Mouse (Mus musculus) embryo, embryonic 10.5 days (tissue): ENCODE measurements around the gene Map2k6.
"Not testable (repeated sequence)": the region's sequence is repeated elsewhere in the genome, so short reads cannot be mapped to it uniquely, and the experiment has no call there.

Source experiments
- DNase-seq: peaks from one replicate; pipeline ENCODE4 v3.0.0-alpha.2; 2015; ENCODE audit warnings: low spot score

Gene Map2k6

DNA sequence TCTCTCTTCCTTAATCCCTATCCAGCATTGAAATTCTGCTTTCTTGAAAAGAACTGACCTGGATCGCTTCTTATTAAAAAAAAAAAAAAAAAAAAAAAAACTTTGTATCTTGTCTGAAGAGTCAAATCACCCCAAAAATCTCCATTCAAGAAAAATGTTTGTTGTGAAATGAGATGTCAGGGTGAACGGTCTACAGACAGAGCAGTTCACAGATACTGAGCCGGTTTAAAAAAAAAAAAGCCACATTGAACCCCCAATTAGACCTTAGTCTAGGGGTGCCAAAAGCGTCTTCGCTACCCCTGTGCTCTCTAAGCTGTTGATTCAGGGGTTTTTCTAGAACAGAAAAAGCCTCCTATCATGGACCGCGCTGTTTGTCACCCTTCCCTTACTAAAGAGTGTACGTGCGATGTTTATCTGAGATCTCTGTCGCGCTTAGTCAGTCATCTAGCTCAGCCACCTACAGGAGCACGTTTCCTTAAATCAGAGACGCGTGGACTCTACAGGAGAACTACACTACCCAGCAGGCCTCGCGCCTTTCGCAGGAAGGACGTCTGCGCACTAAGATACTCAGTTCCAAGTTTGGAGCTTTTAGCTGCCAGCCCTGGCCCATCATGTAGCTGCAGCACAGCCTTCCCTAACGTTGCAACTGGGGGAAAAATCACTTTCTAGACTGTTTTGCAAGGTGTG, at the start of gene Map2k6:
Map2k6 (plus strand) TSS at position 570 of the 687 bp plus-strand sequence.
- peak; percentile 94 for DNase-seq

DNA sequence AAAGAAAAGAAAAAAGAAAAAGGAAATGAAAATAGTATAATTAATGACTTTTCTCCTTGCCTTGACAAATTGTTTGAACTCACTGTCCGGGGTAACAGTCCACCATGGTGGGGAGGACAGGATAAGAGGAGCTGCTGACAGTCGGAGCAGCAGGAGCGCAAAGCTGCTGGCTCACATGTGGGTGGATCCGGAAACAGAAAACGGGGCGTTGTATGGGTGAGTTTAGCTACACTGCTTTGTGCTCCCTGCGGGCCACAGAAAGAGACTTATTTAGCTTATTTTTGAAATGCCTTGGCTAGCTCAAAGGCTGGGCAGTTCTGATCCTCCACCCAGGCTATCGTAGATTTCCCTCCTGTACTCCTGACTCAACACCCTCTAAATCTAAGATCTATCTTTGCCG, 44.7 kb upstream of the Map2k6 start:
- DNase-seq, result no peak

DNA sequence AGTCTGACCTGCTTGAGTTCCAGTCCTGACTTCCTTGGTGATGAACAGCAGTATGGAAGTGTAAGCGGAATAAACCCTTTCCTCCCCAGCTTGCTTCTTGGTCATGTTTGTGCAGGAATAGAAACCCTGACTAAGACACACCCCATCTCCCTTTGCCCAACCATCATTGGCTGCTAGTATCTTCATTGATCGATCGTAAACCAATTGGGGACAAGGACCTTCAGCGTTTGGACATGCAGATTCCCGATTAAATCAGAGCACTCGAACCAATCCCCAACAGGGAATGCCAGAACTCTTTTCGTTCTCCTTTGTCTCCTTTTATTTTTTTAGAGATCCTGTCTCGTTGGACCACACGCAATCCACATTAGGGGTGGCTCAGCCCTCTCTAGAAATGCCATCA, 43.8 kb upstream of the Map2k6 start:
- not testable (repeated sequence) for DNase-seq

DNA sequence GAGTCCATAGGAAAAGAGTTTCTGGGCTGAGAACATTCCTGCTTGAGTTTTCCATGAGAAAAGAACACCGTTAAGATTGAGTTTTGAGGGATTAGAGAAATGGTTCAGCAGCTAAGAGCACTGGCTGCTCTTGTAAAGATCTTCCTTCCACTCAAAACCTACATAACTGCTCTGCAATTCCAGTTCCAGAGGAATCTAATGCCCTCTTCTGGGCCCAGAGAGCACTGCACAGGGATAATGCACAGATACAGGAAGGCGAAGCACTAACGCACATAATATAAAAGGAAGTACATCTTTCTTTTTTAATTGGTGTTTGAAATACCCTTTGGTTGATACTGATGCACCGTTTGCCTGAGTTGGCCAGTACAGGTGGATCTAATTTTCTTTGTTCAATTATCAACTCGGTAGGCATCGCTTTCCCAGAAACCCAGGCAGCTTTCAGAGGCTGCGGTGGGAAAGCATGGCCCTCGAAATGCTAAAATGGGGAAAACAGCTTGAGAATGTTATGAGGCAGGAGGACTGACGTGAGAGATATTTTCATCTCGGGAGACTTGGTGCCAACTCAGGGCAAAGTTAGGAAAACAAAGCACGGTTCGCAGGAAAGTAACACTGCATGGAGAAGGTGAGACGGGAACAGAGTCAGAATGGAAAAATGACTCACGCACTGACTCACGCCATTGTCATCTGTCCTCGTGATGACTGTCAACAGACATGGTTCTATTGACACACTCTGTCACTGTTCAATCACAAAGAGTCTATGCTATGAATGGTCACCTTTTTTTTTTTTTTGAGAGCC, 41.0 kb upstream of the Map2k6 start:
- DNase-seq, result peak; percentile 61

DNA sequence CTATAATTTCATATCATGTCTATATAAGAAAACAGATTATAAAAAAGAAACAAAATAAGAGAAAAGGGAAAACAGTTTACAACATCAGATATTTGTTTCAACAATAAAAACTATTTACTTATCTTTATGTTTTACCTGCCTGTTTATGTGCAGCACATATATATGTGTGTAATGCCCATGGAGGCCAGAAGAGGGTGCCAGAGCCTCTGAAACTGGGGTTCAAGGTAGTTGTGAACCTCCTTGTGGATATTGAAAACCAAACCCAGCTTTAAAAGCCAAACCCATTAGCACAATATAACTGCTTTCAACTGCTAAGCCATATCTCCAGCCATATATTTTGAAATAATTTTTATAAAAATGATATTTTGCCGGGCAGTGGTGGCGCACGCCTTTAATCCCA, 33.9 kb upstream of the Map2k6 start:
- DNase-seq, result peak; percentile 79

DNA sequence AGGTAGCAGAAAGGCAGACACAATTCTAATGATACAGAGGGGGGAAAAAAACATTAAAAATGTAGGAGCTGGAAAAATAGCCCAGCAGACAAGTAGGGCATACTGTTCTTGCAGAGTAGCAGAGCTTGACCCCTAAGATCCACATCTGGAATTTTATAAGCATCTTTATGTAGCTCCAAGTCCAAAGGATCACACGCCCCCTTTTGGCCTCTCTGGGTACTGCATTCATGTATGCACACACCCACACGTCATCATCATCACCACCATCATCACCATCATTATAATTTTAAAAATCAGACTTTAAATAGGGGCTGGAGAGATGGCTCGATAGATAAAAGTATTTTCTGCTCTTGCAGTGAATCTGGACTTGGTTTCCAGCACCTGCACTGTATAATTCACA, 32.0 kb upstream of the Map2k6 start:
- DNase-seq, result no peak

DNA sequence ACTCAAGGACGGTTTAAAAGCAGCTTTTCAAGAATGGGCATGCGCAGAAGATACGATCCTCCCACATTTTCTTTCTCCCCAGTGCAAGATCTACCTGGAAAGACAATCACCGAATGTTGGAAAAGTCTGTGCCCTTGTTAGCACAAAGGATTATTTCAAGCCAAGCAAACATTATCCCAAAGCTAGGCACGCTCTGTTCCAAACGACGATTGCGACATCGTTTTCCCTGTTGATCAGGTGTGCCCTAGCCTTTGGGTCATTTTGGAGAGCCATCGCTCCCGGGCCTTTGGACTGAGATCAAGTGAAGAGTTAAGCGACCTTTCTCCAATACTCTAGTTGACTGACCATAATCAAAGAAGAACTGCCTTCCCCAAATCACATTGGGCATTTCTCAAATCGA, 31.3 kb upstream of the Map2k6 start:
- no peak for DNase-seq

DNA sequence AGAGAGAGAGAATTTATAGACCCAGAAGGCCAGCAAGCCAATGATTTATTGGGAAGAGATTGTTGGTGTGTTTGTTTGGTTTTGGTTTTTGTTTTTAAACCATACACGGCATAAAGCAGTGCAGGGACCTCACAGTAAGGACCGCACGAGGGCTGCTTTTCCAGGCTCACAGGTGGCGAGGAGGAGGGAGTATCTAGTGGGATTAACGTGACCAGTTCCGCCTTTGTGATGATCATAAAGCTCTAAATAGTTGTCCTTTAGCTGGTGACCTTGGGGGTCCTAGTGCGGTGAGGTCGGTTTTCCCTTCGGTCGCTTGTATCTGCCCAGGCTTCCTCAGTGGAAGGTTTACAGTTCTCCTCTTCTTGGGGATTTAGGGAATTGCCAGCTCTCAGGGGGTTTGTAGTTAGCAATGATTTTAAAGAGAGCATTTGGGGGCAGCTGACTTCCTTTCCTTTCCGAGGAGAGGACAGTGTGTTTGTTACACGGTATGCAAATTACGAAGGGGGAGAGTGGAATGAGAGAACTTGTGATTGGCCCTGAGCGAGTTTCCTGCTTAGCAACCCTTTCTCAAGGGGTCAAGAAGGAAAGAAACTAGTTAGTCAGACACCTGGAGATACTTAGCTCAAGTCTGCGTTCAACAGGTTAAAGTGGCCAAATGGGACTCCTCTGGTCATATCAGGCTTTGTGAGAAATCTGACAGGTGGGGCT, 29.5 kb upstream of the Map2k6 start:
- peak; percentile 40 for DNase-seq

DNA sequence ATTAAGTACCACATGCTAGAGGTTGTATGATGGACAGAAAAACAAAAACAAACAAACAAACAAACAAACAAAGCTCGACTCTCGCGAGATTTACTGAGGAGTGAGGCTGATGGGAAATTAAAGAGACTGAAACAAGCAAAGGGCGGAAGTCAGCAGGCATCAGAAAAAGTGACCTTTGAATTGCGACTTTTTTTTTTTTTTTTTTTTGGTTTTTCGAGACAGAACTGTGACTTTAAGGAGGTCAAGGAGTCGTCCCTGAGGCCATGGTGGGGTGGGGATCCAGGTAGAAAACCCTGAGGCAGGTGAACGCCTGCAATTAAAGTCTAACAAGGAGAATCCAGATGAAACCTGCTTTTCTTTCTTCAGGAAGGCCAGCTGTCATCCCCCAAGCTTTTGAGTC, 27.1 kb upstream of the Map2k6 start:
- DNase-seq, result no peak

DNA sequence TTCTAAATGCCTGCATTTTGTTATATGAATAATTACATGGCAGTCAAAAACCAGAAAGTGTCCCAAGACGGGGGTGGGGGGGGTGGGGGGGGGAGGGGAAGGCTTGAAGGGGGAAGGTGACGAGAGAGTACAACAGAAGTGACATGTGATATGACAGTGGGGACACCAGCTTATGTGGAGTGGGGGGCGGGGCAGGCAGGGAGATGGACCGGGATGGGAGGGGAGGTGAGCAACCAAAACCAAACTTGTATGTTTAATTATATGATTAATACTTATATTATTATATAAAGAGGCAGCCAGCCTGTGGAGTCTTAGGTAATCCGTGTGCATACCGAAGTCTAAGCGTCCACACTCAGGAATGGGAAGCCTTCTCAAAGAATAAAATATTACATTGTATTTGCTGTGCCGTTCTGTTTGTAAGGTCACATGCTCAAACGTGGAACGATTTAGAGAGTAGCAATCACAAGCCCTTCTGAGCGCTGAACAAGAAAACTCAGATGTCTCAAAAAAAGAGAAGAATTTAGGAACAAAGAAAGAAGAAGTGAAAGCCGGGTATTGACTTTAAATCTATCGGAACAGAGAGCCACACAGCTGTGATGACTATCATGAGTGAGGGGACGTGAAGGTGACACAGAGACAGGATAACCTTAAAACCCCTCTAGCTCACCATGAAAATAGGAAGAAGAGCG, 26.5 kb upstream of the Map2k6 start:
- no peak for DNase-seq

DNA sequence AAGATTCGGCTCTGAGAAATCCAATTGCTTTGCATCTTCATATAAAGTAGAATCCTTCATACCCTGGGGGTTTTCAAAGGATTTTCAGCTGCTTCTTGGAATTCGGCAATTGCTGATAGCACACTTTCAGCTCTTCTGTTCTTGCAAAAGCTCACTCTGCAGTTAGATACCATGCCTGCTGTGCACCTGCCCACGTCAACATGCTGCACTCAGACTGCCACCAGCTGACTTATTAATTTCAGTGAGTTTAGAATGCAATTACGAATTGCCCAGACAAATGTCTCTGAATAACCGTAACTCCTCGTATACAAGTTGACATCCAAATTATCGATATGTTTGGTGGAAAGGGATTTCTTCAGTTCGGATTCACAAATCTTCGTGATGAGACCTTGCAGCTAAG, 24.9 kb upstream of the Map2k6 start:
- DNase-seq, result no peak

DNA sequence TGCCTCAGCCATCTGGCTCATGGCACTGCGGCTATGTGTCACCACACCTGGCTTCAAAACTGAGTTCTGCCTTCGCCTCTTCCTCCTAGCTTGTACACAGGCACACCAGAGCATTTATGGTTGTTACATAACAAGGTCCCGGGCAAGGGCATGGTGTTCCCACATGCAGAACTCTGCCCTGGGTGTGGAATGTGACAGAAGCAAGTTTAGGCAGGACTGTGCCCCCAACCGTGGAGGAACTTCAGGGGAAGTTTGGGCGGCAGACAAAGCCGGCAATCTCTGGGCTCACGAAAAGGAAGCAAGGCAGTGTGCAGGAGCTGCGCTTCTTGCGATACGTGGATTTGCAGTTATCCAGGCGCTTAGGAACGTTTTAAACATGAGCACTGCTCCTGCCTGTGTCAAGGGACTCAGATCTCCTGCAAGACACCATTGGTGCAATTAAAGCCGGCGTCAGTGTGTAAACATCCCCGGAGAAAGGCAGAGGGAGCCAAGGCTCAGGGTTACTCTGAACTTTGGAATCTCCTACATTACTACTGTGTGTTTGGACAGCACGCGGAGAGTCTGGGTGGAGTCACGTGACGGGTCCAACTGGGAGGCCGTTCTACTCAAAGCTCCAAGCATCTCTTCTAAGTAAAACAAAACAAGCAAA, 19.1 kb upstream of the Map2k6 start:
- DNase-seq, result peak; percentile 80

DNA sequence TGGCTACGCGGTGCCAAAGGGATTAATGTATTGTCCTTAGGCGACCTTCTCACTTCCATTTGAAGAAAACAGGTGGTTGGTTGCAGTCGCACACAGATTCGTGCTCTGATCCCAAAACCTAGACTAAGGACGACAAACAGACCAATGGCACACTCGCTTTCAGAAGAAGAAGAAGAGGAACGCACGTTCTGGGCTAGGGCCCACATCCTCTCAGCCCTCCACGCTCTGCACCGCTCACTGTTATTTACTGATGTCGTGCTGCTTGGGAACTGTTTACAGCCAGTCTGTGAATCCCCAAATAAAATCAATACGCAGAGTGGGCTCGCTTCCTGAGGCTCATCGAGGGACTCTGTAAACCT, 18.6 kb upstream of the Map2k6 start:
- no peak for DNase-seq

DNA sequence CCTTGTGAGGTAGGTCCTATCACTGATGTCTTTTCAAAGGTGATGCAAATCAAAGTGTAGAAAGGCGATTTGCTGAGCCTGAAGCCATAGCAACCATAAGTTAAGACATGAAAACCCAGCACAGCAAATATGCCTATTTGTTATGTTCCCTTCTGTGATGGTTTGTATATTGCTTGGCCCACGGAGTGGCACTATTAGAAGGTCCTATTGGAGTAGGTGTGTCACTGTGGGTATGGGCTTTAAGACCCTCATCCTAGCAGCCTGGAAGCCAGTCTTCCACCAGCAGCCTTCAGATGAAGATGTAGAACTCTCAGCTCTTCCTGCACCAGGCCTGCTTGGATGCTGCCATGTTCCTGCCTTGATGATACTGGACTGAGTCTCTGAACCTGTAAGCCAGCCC, 13.4 kb upstream of the Map2k6 start:
- DNase-seq, result no peak

DNA sequence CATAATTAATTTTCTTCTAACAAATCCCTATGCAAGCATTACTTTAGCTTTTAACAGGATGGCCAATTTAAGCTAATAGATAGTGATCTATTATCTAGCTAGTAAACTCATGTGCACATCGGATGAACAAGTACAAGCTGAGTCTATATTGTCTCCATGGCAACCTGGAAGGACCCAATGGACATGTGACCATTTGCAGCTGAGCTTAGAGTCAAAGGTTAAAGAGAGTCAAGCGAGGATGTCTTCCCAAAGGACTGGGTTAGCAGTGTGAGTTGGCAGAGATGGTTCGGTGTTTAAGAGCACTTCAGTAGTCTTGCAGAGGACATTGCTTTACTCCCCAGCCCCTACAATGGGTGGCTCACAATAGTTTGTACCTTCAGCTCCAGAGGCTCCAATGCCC, 6.2 kb upstream of the Map2k6 start:
- DNase-seq, result no peak

DNA sequence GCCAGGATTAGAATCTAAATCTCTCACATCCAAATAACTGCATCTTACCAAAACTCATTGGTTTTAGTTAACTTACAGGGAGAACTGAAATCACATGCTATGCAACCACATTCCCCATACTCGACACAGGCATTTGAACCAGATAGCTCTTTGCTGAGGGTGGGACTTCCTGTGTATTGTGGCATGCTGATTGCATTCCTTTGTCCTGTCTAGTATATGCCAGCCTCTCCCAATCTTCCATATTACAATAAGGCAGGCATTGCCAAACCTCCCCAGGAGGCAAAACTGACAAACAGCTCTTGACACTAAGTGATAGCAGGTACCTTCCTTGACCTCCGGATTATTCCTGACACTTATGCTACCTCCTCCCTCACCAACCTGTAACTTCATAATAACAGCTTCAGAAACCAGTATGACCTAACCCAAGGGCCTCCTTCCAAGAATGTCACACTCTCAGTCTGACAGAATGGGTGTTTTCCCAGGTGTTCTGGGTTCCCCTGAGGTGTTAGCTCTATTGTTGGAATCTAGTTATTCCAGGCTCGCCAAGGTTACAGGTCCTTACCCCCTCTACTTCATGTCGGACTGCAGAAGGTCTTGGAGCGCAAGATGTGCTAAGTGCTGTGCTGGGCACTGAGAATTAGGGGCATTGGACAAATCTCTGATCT, 4.0 kb upstream of the Map2k6 start:
- no peak for DNase-seq

DNA sequence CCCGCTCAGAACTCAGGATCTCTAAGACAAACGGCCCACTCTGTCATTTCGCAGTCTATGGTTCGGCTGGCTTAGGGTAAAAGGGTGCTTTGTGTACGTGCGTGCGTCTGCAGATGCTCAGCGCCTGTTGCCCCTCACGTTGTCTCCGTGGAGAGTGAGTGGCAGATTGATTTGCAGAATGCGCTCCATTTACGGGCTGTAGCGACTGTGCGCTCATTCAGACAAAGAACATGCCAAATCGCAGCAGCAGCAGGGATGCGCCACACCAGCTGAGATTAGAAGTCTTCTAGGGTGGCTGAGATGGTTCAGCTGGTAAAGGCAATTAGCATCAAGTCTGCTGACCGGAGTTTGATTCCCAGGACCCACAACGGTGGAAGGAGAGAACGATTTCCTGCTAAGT, 2.8 kb upstream of the Map2k6 start:
- no peak for DNase-seq

DNA sequence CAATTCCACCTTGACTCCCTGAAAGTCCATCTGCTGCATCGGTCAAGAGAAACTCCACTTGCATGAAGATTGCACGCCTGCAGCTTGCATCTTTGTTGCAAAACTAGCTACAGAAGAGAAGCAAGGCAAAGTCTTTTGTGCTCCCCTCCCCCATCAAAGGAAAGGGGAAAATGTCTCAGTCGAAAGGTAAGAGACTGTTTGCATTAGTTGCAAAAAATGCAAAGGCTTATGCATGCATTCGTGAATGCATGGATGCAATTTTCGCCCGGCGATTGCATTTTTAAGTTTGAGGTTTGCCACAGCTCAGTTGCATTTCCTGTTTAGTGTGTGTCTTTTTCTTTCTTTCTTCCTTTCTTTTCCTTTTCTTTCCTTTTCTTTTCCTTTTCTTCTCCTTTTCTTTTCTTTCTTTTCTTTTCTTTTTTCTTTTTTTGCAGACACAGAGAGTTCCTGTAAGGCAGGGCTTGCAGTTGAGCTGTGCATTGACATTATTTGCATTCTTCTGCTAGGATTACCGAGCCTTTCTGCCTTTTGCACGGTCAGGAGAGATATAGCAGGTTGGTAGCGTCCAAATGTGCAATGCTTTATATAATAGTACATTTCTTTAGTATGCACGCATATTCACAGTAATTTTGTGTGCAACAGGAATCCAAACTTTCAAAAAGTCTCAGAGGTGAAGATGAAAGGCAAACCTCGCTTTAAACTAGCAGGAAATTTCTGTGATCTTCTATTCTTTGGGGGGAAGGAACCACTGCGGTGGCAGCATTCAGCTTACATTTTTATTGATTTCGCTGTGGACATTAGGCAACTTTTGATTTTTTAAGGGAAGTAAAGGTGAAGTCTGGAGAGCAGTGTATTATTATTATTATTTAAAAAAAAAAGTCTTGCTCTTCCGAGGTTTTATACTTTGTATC, 573 bp downstream of the Map2k6 start:
- no peak for DNase-seq

DNA sequence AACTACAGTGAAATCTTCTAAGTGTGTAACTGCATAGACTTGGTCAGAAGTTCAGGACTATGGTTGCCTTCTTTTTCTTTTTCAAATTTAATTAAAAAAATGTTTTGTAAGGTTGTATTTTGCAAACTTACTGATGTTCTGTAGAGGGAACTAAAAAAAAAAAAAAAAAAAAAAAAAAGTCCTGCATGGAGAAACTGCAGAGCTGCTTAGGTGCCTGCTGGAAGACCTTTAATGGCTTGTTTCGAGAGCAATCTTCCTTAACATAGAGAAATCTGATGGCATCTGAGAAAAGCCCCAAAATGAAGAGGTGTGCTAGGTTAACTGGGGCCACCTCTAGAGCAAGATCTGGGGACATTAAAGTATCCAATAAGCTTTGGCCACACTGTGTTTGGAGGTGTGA, 1.4 kb downstream of the Map2k6 start:
- no peak for DNase-seq

DNA sequence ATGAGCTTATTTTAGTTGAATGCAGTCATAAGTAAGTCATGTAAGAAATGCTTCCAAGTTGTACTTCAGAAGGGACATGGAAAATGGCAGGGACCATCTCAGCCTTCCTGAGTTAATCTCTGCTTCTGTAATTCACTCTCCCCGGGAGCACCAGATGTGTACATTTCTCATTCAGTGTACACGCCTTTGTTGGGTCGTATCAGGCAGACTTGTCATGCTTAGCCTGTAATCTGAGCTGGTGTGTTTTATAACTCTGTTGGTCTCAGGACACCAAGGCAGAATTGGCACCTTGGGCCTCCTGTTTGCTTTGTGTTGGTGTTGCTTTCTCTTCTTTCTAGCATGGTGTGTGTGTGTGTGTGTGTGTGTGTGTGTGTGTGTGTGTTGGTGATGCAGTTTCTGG, 3.7 kb downstream of the Map2k6 start:
- no peak for DNase-seq
